Mouse (Mus musculus) hindbrain, postnatal 0 days (tissue): Measurements from ENCODE around the gene Mybpc3. TPM values are rescaled to one million over a fixed set of nuclear protein-coding genes. Genes with fewer than 3 reads are reported as not detected.

Experiments
- ATAC-seq: fragments of 200-750 bp; cut with Nextera tagmentation; 2 replicates; pipeline ENCODE4 v1.8.0; 2017; ENCODE audit warnings: mild to moderate bottlenecking, moderate TSS enrichment, moderate library complexity
- DNase-seq: peaks from one replicate; pipeline ENCODE4 v3.0.0-alpha.2; 2015; ENCODE audit warnings: low spot score
- H3K27ac ChIP-seq: fragments of 300-500 bp; sonication (generic); 2 replicates; pipeline ENCODE4 v1.5.1; 2014; ENCODE audit warnings: mild to moderate bottlenecking
- H3K27me3 ChIP-seq: fragments of 300-500 bp; sonication (generic); 2 replicates; pipeline ENCODE4 v1.6.1; 2014; ENCODE audit warnings: low read length, mixed read lengths; ENCODE audit not compliant: insufficient read depth
- H3K36me3 ChIP-seq: fragments of 300-500 bp; sonication (generic); 2 replicates; pipeline ENCODE4 v1.6.1; 2014; ENCODE audit warnings: low read length, mixed read lengths; ENCODE audit not compliant: insufficient read depth
- H3K4me1 ChIP-seq: fragments of 300-500 bp; sonication (generic); 2 replicates; pipeline ENCODE4 v1.6.1; 2014; ENCODE audit warnings: antibody characterized with exemption, low read length, mixed read lengths; ENCODE audit not compliant: insufficient read depth
- H3K4me2 ChIP-seq: fragments of 300-500 bp; sonication (generic); 2 replicates; pipeline ENCODE4 v1.6.1; 2014; ENCODE audit warnings: low read depth, mild to moderate bottlenecking, low read length, moderate library complexity, mixed read lengths
- H3K4me3 ChIP-seq: fragments of 300-500 bp; sonication (generic); 2 replicates; pipeline ENCODE4 v1.5.1; 2014; ENCODE audit warnings: low read length
- H3K9ac ChIP-seq: fragments of 300-500 bp; sonication (generic); replicated peaks from 2 replicates; pipeline ENCODE4 v1.6.1; 2014; ENCODE audit warnings: mild to moderate bottlenecking, low read length, moderate library complexity, mixed read lengths
- H3K9me3 ChIP-seq: fragments of 300-500 bp; sonication (generic); 2 replicates; pipeline ENCODE4 v1.6.1; 2016; ENCODE audit warnings: low read length, mixed read lengths
- CTCF ChIP-seq: IDR thresholded peaks from 2 replicates; pipeline ENCODE4 v1.5.1; 2016; ENCODE audit warnings: antibody characterized with exemption, control low read depth, low read depth
- WGBS: fragments of 180-500 bp; shearing (Covaris S2); extraction: QIAGEN DNeasy Blood & Tissue Kit; methylation state at CpG from one replicate; pipeline ENCODE4 v1.1.7; 2014; 5-methylcytosine and 5-hydroxymethylcytosine counted together
- polyA plus RNA-seq: library from polyadenylated mRNA; unstranded; fragments of >200 nt; fragmentation: Nextera tagmentation; extraction: Ambion mirVana; gene quantifications from 2 replicates; pipeline ENCODE4 v1.2.1, GENCODE M21; 2015
- total RNA-seq: library from RNA; depleted of rRNA; stranded (reverse); fragments of >200 nt; gene quantifications from 2 replicates; pipeline ENCODE4 v1.2.3, GENCODE M21; 2014

Gene Mybpc3
- total and polyA plus RNA-seq, 2 experiments from 2014 or later, result 0.13 to 0.37 TPM

DNA sequence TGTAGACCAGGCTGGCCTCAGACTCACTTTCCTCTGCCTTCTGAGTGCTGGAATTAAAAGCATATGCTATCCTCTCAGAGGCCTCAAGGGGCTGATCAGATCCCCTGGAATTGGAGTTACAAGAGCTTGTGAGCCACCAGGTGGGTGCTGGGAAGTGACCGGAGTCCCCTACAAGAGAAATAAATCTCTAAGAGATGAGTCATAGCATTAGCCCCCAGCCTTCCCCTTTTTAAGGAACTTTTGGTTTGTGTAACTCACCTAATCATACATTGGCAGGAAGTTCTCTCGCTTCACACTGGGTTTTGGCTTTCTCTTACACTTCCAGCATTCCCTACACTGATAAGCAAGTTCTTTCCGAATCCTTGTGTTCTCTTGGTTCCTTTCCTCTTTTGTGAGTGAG lies 14.1 kb downstream of the Mybpc3 start:
- H3K9ac ChIP-seq, result no peak overlapping the region
- no peaks in the 10 kb centered on the region for H3K4me1 ChIP-seq
- H3K27me3 ChIP-seq, result no peaks in the 10 kb centered on the region
- no peak overlapping the region for H3K4me2 ChIP-seq
- no peak for TF ChIP-seq CTCF
- WGBS, result 81% methylated on average over 3 of the region's 3 CpGs
- H3K4me3 ChIP-seq, result no peak overlapping the region
- no peaks in the 10 kb centered on the region for H3K9me3 ChIP-seq
- no peak for ATAC-seq
- DNase-seq, result no peak
- H3K36me3 ChIP-seq, result 0 out of 2 replicates have a peak, but pooled peaks cover 5% of the 10 kb centered on the region
- H3K27ac ChIP-seq, result no peak overlapping the region

GRCm38 (mm10) chr2:91136513-91137412 lies 18.8 kb downstream of the Mybpc3 start:
- WGBS, result 77% methylated on average over 11 of the region's 11 CpGs

GRCm38 (mm10) chr2:91137481-91137880 lies 19.5 kb downstream of the Mybpc3 start:
- no peak overlapping the region for H3K9ac ChIP-seq
- no peak for ATAC-seq
- no peak for TF ChIP-seq CTCF

More at GRCm38 (mm10) chr2:91136513-91137412, 18.8 kb downstream of the Mybpc3 start:
- Histone ChIP-seq H3K9ac (no peak overlapping the region), H3K36me3 (peaks cover 40% of the 10 kb centered on the region), H3K4me3 (no peak overlapping the region), H3K27me3 (no peaks in the 10 kb centered on the region), H3K9me3 (no peaks in the 10 kb centered on the region), H3K27ac (no peak overlapping the region), H3K4me2 (no peak overlapping the region), H3K4me1 (no peaks in the 10 kb centered on the region)
- no peak for TF ChIP-seq CTCF
- ATAC-seq (no peak), DNase-seq (no peak)

GRCm38 (mm10) chr2:91139311-91139710 lies 21.4 kb downstream of the Mybpc3 start:
- no peaks in the 10 kb centered on the region for H3K27me3 ChIP-seq
- no peak overlapping the region for H3K27ac ChIP-seq
- no peak for ATAC-seq
- H3K4me1 ChIP-seq, result no peaks in the 10 kb centered on the region
- no peak overlapping the region for H3K4me2 ChIP-seq
- no peak for DNase-seq
- TF ChIP-seq CTCF, result no peak
- no peaks in the 10 kb centered on the region for H3K9me3 ChIP-seq
- H3K36me3 ChIP-seq, result peaks cover 56% of the 10 kb centered on the region
- no peak overlapping the region for H3K4me3 ChIP-seq
- H3K9ac ChIP-seq, result no peak overlapping the region
- WGBS, result 75% methylated on average over 5 of the region's 5 CpGs

More at GRCm38 (mm10) chr2:91137481-91137880, 19.5 kb downstream of the Mybpc3 start:
- Histone ChIP-seq H3K9me3 (no peaks in the 10 kb centered on the region), H3K27ac (no peak overlapping the region), H3K4me1 (no peaks in the 10 kb centered on the region), H3K27me3 (no peaks in the 10 kb centered on the region), H3K4me3 (no peak overlapping the region), H3K4me2 (no peak overlapping the region), H3K36me3 (peaks cover 47% of the 10 kb centered on the region)
- no peak for DNase-seq
- 86% methylated on average over 6 of the region's 6 CpGs for whole genome bisulfite sequencing

GRCm38 (mm10) chr2:91139764-91140163 lies 21.8 kb downstream of the Mybpc3 start:
- H3K4me1 ChIP-seq, result no peaks in the 10 kb centered on the region
- peaks cover 59% of the 10 kb centered on the region for H3K36me3 ChIP-seq
- DNase-seq (no peak), ATAC-seq (no peak)
- no peak overlapping the region for H3K9ac ChIP-seq
- 74% methylated on average over 8 of the region's 8 CpGs for WGBS
- TF ChIP-seq CTCF, result no peak
- H3K9me3 ChIP-seq, result no peaks in the 10 kb centered on the region
- no peaks in the 10 kb centered on the region for H3K27me3 ChIP-seq
- H3K27ac ChIP-seq, result no peak overlapping the region
- H3K4me3 ChIP-seq, result no peak overlapping the region
- H3K4me2 ChIP-seq, result no peak overlapping the region

DNA sequence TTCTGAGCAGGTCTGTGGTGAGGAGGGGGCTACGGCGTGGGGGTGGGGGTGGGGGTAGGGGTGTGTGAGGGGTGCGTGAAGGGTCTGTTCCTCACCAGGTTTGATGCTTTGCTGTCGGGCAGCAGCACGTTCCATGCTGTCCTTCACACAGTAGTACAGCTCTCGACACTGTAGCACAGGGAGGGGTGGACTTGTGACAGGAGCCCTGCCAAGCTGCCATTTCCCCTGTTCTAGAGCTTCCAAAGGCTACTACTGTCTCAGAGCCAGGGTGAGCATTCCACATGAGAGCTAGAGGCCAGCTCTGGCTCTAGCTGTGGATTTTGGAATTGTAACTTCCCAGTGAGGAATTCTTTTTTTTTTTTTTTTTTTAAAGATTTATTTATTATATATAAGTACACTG lies 25.0 kb downstream of the Mybpc3 start:
- Histone ChIP-seq H3K9ac (no peak overlapping the region), H3K4me1 (no peaks in the 10 kb centered on the region), H3K9me3 (no peaks in the 10 kb centered on the region), H3K27me3 (no peaks in the 10 kb centered on the region), H3K4me2 (no peak overlapping the region), H3K4me3 (no peak overlapping the region), H3K27ac (no peak overlapping the region), H3K36me3 (peaks cover 62% of the 10 kb centered on the region)
- ATAC-seq, result no peak
- TF ChIP-seq CTCF, result no peak
- 88% methylated on average over 6 of the region's 6 CpGs for WGBS
- no peak for DNase-seq

DNA sequence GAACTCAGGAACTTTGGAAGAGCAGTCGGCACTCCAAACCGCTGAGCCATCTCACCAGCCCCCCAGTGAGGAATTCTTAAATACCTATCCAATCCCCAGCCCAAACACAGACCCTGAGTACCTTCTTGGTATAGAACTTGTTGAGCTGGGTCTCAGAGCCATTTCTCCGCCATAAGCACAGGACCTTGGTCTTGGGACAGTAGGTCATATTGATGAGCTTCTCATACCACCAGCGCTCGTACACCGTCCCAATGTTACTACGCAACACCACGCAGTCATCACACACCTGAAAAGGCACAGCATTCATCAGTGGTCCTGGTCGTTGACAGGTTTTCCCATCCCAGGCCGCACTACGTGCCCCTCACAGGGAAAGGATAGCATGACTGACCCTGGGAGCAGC lies 25.5 kb downstream of the Mybpc3 start:
- Histone ChIP-seq H3K9ac (no peak overlapping the region), H3K36me3 (peaks cover 57% of the 10 kb centered on the region), H3K4me2 (no peak overlapping the region), H3K27me3 (no peaks in the 10 kb centered on the region), H3K4me1 (no peaks in the 10 kb centered on the region), H3K9me3 (no peaks in the 10 kb centered on the region), H3K4me3 (no peak overlapping the region), H3K27ac (no peak overlapping the region)
- 97% methylated on average over 11 of the region's 11 CpGs for WGBS
- TF ChIP-seq CTCF, result no peak
- ATAC-seq (no peak), DNase-seq (no peak)
